Mouse (Mus musculus): ENCODE measurements around the gene Rad50. TPM values are rescaled to one million over a fixed set of nuclear protein-coding genes. Genes with fewer than 3 reads are reported as not detected.

The Rad50 gene
- polyA plus RNA-seq, 2 experiments: 5.1 to 10.3 TPM

DNA sequence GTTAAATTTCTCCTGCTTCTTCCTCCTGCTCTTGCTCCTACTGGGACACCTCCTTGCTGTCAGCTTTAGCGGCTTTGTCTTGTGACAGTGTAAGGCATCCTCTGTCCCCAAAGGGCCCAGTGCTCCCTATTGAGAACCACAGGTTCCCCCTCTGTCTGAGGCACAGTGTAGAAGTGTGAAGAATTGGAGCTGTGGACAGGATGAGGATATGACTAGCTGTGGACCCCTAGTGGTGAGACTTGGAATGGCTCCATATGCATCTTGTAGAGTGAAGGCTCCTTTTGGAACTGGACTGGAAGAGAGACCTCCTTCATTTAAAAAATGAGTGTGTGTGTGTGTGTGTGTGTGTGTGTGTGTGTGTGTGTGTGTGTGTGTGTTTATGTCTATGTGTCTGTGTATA is 79.3 kb downstream of the Rad50 start:
- Histone ChIP-seq H3K36me3 (replicated peaks; ENCODE audit: control insufficient read depth, insufficient read depth, low read depth) (no peaks in the 10 kb centered on the region), H3K4me2 (ENCODE audit: low read depth) (no peak overlapping the region), H3K4me3 (ENCODE audit: insufficient read depth in 1 of 2, low read depth in 2 of 2, low read length in 2 of 2) (no peak overlapping the region), H3K27me3 (ENCODE audit: control insufficient read depth, insufficient read depth, low read length) (no peaks in the 10 kb centered on the region), H3K27ac (no peak overlapping the region), H3K9ac (replicated peaks) (no peak overlapping the region), H3K4me1 (replicated peaks; ENCODE audit: control insufficient read depth in 2 of 2, insufficient read depth in 2 of 2, low read length in 1 of 2) (peaks cover 14 to 26% of the 10 kb centered on the region in 2 experiments), H3K9me3 (ENCODE audit: control insufficient read depth, low read length) (no peaks in the 10 kb centered on the region)
- 7% methylated on average over 1 of the region's 1 CpGs for WGBS (ENCODE audit: insufficient replicate concordance)
- TF ChIP-seq EP300 (IDR thresholded peaks at IDR 0.05; ENCODE audit: low read depth) (no peak), CTCF (IDR thresholded peaks at IDR 0.05; ENCODE audit: low read depth) (peak; percentile 96)
- ATAC-seq (ENCODE audit: insufficient read depth) (peak; percentile 72), DNase-seq (ENCODE audit: low read depth in 3 of 3, low spot score in 3 of 3) (peak; percentile 67 to 74 (median 70))

DNA sequence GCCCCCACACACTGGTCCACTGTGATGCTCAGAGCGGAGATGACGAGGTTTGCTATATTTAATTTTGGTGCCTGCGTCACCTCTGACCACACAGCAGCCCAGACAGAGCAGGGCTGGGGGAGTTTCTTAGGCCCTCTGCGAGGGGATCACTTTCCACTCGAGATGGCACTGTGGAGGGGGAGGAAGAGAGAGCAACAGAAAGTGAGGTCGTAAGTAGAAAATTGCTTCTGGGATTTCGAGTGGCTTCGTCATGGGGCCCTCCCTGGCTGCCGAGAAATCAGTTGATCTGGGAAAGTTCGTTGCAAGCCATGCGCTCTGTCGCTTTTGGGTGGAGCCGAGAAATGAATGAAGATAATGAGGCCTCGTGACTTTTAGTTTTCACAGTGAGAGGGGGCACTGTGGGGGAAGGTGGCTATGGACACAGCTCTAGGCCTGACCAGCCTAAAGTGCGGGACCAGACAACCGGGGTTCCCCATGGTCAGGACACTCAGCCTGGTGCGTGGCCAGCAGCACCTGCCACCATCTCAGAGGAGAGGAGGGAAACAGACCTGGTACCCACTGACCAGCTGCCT is 80.2 kb downstream of the Rad50 start:
- peak; percentile 70 for ATAC-seq (ENCODE audit: insufficient read depth)
- Histone ChIP-seq H3K27ac (no peak overlapping the region), H3K36me3 (replicated peaks; ENCODE audit: control insufficient read depth, insufficient read depth, low read depth) (no peaks in the 10 kb centered on the region), H3K9ac (replicated peaks) (peak overlapping the region; percentile 19; the same call in 1 of the 2 replicates), H3K4me3 (ENCODE audit: insufficient read depth in 1 of 2, low read depth in 2 of 2, low read length in 2 of 2) (no peak overlapping the region), H3K27me3 (ENCODE audit: control insufficient read depth, insufficient read depth, low read length) (no peaks in the 10 kb centered on the region), H3K4me2 (ENCODE audit: low read depth) (peak overlapping the region; percentile 26; the same call in 1 of the 2 replicates), H3K9me3 (ENCODE audit: control insufficient read depth, low read length) (no peaks in the 10 kb centered on the region), H3K4me1 (replicated peaks; ENCODE audit: control insufficient read depth in 2 of 2, insufficient read depth in 2 of 2, low read length in 1 of 2) (peaks cover 14 to 26% of the 10 kb centered on the region in 2 experiments)
- no peak for TF ChIP-seq EP300 (IDR thresholded peaks at IDR 0.05; ENCODE audit: low read depth)
- TF ChIP-seq CTCF (IDR thresholded peaks at IDR 0.05; ENCODE audit: low read depth): no peak
- DNase-seq (ENCODE audit: low read depth in 3 of 3, low spot score in 3 of 3): peak in 1 of 3 experiments; percentile 55
- WGBS (ENCODE audit: insufficient replicate concordance): 33% methylated on average over 17 of the region's 17 CpGs

DNA sequence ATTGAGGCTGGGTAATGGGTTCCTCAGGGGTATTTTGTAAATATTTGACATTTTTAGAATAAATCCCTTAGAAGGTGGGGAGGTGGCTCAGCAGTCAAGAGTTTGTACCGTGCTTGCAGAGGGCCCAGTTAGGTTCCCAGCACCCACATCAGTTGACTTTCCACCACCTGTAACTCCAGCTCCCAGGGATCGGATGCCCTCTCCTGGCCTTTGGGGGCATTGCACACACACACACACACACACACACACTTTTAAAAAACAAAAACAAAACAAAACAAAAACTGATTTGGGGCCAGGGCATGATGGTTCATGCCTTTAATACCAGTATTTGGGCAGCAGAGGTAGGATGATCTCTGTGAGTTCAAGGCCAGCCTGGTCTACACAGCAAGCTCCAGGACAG is 83.0 kb downstream of the Rad50 start:
- 76% methylated on average over 2 of the region's 2 CpGs for WGBS (ENCODE audit: insufficient replicate concordance)
- Histone ChIP-seq H3K36me3 (replicated peaks; ENCODE audit: control insufficient read depth, insufficient read depth, low read depth) (no peaks in the 10 kb centered on the region), H3K27me3 (ENCODE audit: control insufficient read depth, insufficient read depth, low read length) (no peaks in the 10 kb centered on the region), H3K4me3 (ENCODE audit: insufficient read depth in 1 of 2, low read depth in 2 of 2, low read length in 2 of 2) (no peak overlapping the region), H3K4me2 (ENCODE audit: low read depth) (no peak overlapping the region), H3K27ac (no peak overlapping the region), H3K9me3 (ENCODE audit: control insufficient read depth, low read length) (no peaks in the 10 kb centered on the region), H3K4me1 (replicated peaks; ENCODE audit: control insufficient read depth in 2 of 2, insufficient read depth in 2 of 2, low read length in 1 of 2) (peaks cover 14 to 38% of the 10 kb centered on the region in 2 experiments), H3K9ac (replicated peaks) (no peak overlapping the region)
- ATAC-seq (ENCODE audit: insufficient read depth) (no peak), DNase-seq (ENCODE audit: low read depth in 3 of 3, low spot score in 3 of 3) (no peak)
- TF ChIP-seq EP300 (IDR thresholded peaks at IDR 0.05; ENCODE audit: low read depth) (no peak), CTCF (IDR thresholded peaks at IDR 0.05; ENCODE audit: low read depth) (peak; percentile 45; the same call in 1 of the 2 replicates)

DNA sequence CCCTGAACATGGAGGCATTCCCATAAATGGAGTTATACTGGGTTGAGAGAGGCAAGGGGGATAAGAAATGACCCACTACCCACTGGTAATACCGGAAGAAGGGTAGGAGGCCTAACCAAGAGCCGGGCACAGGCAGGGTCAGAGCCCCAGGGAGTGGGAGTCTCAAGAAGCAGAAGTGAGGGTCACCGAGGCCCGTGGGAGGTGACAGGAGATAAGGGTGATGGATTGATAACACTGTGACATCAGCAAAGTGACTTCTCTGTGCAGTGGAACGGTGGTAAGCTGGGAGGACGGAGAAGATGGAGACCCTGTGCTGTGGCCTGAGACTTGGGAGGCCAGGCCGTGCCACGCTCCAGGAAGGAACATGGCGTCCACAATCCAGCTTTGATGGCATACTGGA is 83.5 kb downstream of the Rad50 start:
- peaks cover 17 to 43% of the 10 kb centered on the region in 2 experiments for H3K4me1 ChIP-seq (replicated peaks; ENCODE audit: control insufficient read depth in 2 of 2, insufficient read depth in 2 of 2, low read length in 1 of 2)
- H3K27me3 ChIP-seq (ENCODE audit: control insufficient read depth, insufficient read depth, low read length): no peaks in the 10 kb centered on the region
- no peaks in the 10 kb centered on the region for H3K36me3 ChIP-seq (replicated peaks; ENCODE audit: control insufficient read depth, insufficient read depth, low read depth)
- no peak overlapping the region for H3K9ac ChIP-seq (replicated peaks)
- 65% methylated on average over 9 of the region's 9 CpGs for WGBS (ENCODE audit: insufficient replicate concordance)
- no peak overlapping the region for H3K4me3 ChIP-seq (ENCODE audit: insufficient read depth in 1 of 2, low read depth in 2 of 2, low read length in 2 of 2)
- no peak for TF ChIP-seq CTCF (IDR thresholded peaks at IDR 0.05; ENCODE audit: low read depth)
- no peak for TF ChIP-seq EP300 (IDR thresholded peaks at IDR 0.05; ENCODE audit: low read depth)
- DNase-seq (ENCODE audit: low read depth in 3 of 3, low spot score in 3 of 3): no peak
- no peak for ATAC-seq (ENCODE audit: insufficient read depth)
- H3K27ac ChIP-seq: no peak overlapping the region
- no peak overlapping the region for H3K4me2 ChIP-seq (ENCODE audit: low read depth)
- no peaks in the 10 kb centered on the region for H3K9me3 ChIP-seq (ENCODE audit: control insufficient read depth, low read length)

DNA sequence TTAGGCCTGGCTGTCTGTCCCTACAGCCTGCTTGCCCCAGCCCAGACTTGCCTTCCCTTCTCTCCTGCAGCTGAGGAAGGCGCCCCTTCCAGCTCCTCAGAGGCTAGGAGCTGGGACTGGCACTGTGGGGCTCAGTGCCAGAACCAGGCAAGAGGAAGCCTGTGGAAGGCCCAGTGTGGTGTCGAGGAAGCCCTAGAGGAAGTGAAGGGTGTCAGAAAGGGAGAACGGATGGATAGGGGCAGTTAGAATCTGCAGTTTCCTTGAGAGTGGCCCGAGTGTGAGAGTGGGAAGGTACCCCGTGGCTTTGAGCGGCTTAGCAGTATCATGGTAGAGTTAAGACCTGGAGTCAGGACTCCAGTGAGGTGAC is 84.7 kb downstream of the Rad50 start:
- no peaks in the 10 kb centered on the region for H3K9me3 ChIP-seq (ENCODE audit: control insufficient read depth, low read length)
- H3K27ac ChIP-seq: no peak overlapping the region
- peaks cover 17 to 48% of the 10 kb centered on the region in 2 experiments for H3K4me1 ChIP-seq (replicated peaks; ENCODE audit: control insufficient read depth in 2 of 2, insufficient read depth in 2 of 2, low read length in 1 of 2)
- H3K27me3 ChIP-seq (ENCODE audit: control insufficient read depth, insufficient read depth, low read length): no peaks in the 10 kb centered on the region
- TF ChIP-seq EP300 (IDR thresholded peaks at IDR 0.05; ENCODE audit: low read depth): no peak
- no peak for TF ChIP-seq CTCF (IDR thresholded peaks at IDR 0.05; ENCODE audit: low read depth)
- 49% methylated on average over 6 of the region's 6 CpGs for WGBS (ENCODE audit: insufficient replicate concordance)
- H3K36me3 ChIP-seq (replicated peaks; ENCODE audit: control insufficient read depth, insufficient read depth, low read depth): no peaks in the 10 kb centered on the region
- H3K9ac ChIP-seq (replicated peaks): no peak overlapping the region
- no peak overlapping the region for H3K4me2 ChIP-seq (ENCODE audit: low read depth)
- no peak for DNase-seq (ENCODE audit: low read depth in 3 of 3, low spot score in 3 of 3)
- ATAC-seq (ENCODE audit: insufficient read depth): no peak
- no peak overlapping the region for H3K4me3 ChIP-seq (ENCODE audit: insufficient read depth in 1 of 2, low read depth in 2 of 2, low read length in 2 of 2)

All from liver, embryonic 14.5 days (tissue).